Mouse (Mus musculus) forebrain, embryonic 12.5 days (tissue): ENCODE data around the gene Fam78a. TPM values are rescaled to one million over a fixed set of nuclear protein-coding genes. Genes with fewer than 3 reads are reported as not detected.
A peak's percentile ranks its signal among the peaks of the same experiment; 100 is the strongest.

Experiments used
- ATAC-seq: fragments of 200-750 bp; cut with Nextera tagmentation; 2 replicates; pipeline ENCODE4 v1.8.0; 2017; ENCODE audit warnings: moderate TSS enrichment; ENCODE audit not compliant: low FRiP score
- H3K27ac ChIP-seq: fragments of 300-500 bp; sonication (generic); 2 replicates; pipeline ENCODE4 v1.5.1; 2016; ENCODE audit warnings: mild to moderate bottlenecking
- H3K27me3 ChIP-seq: fragments of 300-500 bp; sonication (generic); 2 replicates; pipeline ENCODE4 v1.6.1; 2016; ENCODE audit warnings: mild to moderate bottlenecking
- H3K36me3 ChIP-seq: fragments of 300-500 bp; sonication (generic); replicated peaks from 2 replicates; pipeline ENCODE4 v1.6.1; 2016; ENCODE audit warnings: mild to moderate bottlenecking
- H3K4me1 ChIP-seq: fragments of 300-500 bp; sonication (generic); 2 replicates; pipeline ENCODE4 v1.6.1; 2016
- H3K4me2 ChIP-seq: fragments of 300-500 bp; sonication (generic); 2 replicates; pipeline ENCODE4 v1.6.1; 2016; ENCODE audit warnings: mild to moderate bottlenecking, moderate library complexity
- H3K4me3 ChIP-seq: fragments of 300-500 bp; sonication (generic); replicated peaks from 2 replicates; pipeline ENCODE4 v1.5.1; 2016; ENCODE audit warnings: mild to moderate bottlenecking
- H3K9ac ChIP-seq: fragments of 300-500 bp; sonication (generic); 2 replicates; pipeline ENCODE4 v1.6.1; 2016; ENCODE audit warnings: mild to moderate bottlenecking
- H3K9me3 ChIP-seq: fragments of 300-500 bp; sonication (generic); 2 replicates; pipeline ENCODE4 v1.6.1; 2016
- WGBS: fragments of 180-500 bp; shearing (Covaris S2); methylation state at CpG from one replicate; pipeline ENCODE4 v1.1.7; 2016; 5-methylcytosine and 5-hydroxymethylcytosine counted together
- polyA plus RNA-seq: library from polyadenylated mRNA; unstranded; fragments of >200 nt; fragmentation: Nextera tagmentation; extraction: Ambion mirVana; gene quantifications from 2 replicates; pipeline ENCODE4 v1.2.1, GENCODE M21; 2016

Gene Fam78a
- polyA plus RNA-seq, 1 experiment from 2014 or later = 0.88 TPM

GRCm38 (mm10) chr2:32119802-32120750, 35.4 kb upstream of the Fam78a start:
- ATAC-seq = no peak

GRCm38 (mm10) chr2:32115851-32116268, 31.2 kb upstream of the Fam78a start:
- no peaks in the 10 kb centered on the region for H3K9me3 ChIP-seq
- H3K4me1 ChIP-seq = no peaks in the 10 kb centered on the region
- no peaks in the 10 kb centered on the region for H3K36me3 ChIP-seq
- no peak overlapping the region for H3K27ac ChIP-seq
- H3K9ac ChIP-seq = no peak overlapping the region
- H3K27me3 ChIP-seq = no peaks in the 10 kb centered on the region
- WGBS = 86% methylated on average over 4 of the region's 4 CpGs
- H3K4me2 ChIP-seq = no peak overlapping the region
- no peak for ATAC-seq
- H3K4me3 ChIP-seq = no peak overlapping the region

More at GRCm38 (mm10) chr2:32119802-32120750, 35.4 kb upstream of the Fam78a start:
- H3K9me3 ChIP-seq = no peaks in the 10 kb centered on the region
- WGBS = 91% methylated on average over 20 of the region's 20 CpGs
- H3K36me3 ChIP-seq = no peaks in the 10 kb centered on the region
- no peak overlapping the region for H3K4me3 ChIP-seq
- H3K4me2 ChIP-seq = no peak overlapping the region
- no peak overlapping the region for H3K27ac ChIP-seq
- H3K27me3 ChIP-seq = no peaks in the 10 kb centered on the region
- no peak overlapping the region for H3K9ac ChIP-seq
- H3K4me1 ChIP-seq = no peaks in the 10 kb centered on the region

- Histone ChIP-seq H3K9ac (no peak overlapping the region), H3K4me2 (no peak overlapping the region), H3K4me1 (no peaks in the 10 kb centered on the region), H3K27me3 (no peaks in the 10 kb centered on the region), H3K27ac (no peak overlapping the region), H3K36me3 (no peaks in the 10 kb centered on the region), H3K4me3 (no peak overlapping the region), H3K9me3 (no peaks in the 10 kb centered on the region)
- no peak for ATAC-seq
- WGBS = 72% methylated on average over 2 of the region's 2 CpGs
These were observed 27.9 kb upstream of the Fam78a start for GRCm38 (mm10) chr2:32112548-32112947.

GRCm38 (mm10) chr2:32111268-32111667, 26.6 kb upstream of the Fam78a start:
- Histone ChIP-seq H3K4me2 (no peak overlapping the region), H3K9ac (no peak overlapping the region), H3K36me3 (no peaks in the 10 kb centered on the region), H3K4me1 (no peaks in the 10 kb centered on the region), H3K4me3 (no peak overlapping the region), H3K27me3 (no peaks in the 10 kb centered on the region), H3K9me3 (no peaks in the 10 kb centered on the region), H3K27ac (no peak overlapping the region)
- WGBS = 94% methylated on average over 1 of the region's 1 CpGs
- ATAC-seq = no peak

GRCm38 (mm10) chr2:32105930-32106329, 21.3 kb upstream of the Fam78a start:
- Histone ChIP-seq H3K4me1 (peaks cover 13% of the 10 kb centered on the region), H3K4me3 (no peak overlapping the region), H3K4me2 (no peak overlapping the region), H3K36me3 (no peaks in the 10 kb centered on the region), H3K9me3 (no peaks in the 10 kb centered on the region), H3K9ac (no peak overlapping the region), H3K27ac (no peak overlapping the region), H3K27me3 (no peaks in the 10 kb centered on the region)
- WGBS = 80% methylated on average over 7 of the region's 7 CpGs
- no peak for ATAC-seq

- Histone ChIP-seq H3K27ac (no peak overlapping the region), H3K9ac (0 out of 2 replicates have a peak overlapping the region, but pooled peaks have one; percentile 7), H3K27me3 (no peaks in the 10 kb centered on the region), H3K9me3 (0 out of 2 replicates have a peak, but pooled peaks cover 6% of the 10 kb centered on the region), H3K4me1 (peaks cover 13% of the 10 kb centered on the region), H3K4me2 (no peak overlapping the region), H3K36me3 (no peaks in the 10 kb centered on the region), H3K4me3 (no peak overlapping the region)
- ATAC-seq = no peak
- WGBS = 66% methylated on average over 16 of the region's 16 CpGs
These were observed 20.7 kb upstream of the Fam78a start for GRCm38 (mm10) chr2:32105117-32105913.

- Histone ChIP-seq H3K4me2 (no peak overlapping the region), H3K27ac (no peak overlapping the region), H3K9ac (no peak overlapping the region), H3K36me3 (no peaks in the 10 kb centered on the region), H3K27me3 (no peaks in the 10 kb centered on the region), H3K4me3 (no peak overlapping the region), H3K4me1 (peaks cover 13% of the 10 kb centered on the region), H3K9me3 (0 out of 2 replicates have a peak, but pooled peaks cover 7% of the 10 kb centered on the region)
- no peak for ATAC-seq
- WGBS = 86% methylated on average over 7 of the region's 7 CpGs
These were observed 19.5 kb upstream of the Fam78a start for GRCm38 (mm10) chr2:32104122-32104521.

GRCm38 (mm10) chr2:32103557-32103956, 18.9 kb upstream of the Fam78a start:
- no peak overlapping the region for H3K4me2 ChIP-seq
- 0 out of 2 replicates have a peak, but pooled peaks cover 7% of the 10 kb centered on the region for H3K9me3 ChIP-seq
- H3K27me3 ChIP-seq = no peaks in the 10 kb centered on the region
- H3K4me1 ChIP-seq = peaks cover 13% of the 10 kb centered on the region
- H3K4me3 ChIP-seq = no peak overlapping the region
- WGBS = 77% methylated on average over 7 of the region's 7 CpGs
- no peak for ATAC-seq
- H3K27ac ChIP-seq = no peak overlapping the region
- no peak overlapping the region for H3K9ac ChIP-seq
- H3K36me3 ChIP-seq = no peaks in the 10 kb centered on the region

GRCm38 (mm10) chr2:32102944-32103343, 18.3 kb upstream of the Fam78a start:
- WGBS = 57% methylated on average over 5 of the region's 5 CpGs
- 0 out of 2 replicates have a peak, but pooled peaks cover 7% of the 10 kb centered on the region for H3K9me3 ChIP-seq
- ATAC-seq = no peak
- H3K4me3 ChIP-seq = no peak overlapping the region
- no peak overlapping the region for H3K27ac ChIP-seq
- H3K36me3 ChIP-seq = no peaks in the 10 kb centered on the region
- no peak overlapping the region for H3K9ac ChIP-seq
- H3K4me2 ChIP-seq = no peak overlapping the region
- no peaks in the 10 kb centered on the region for H3K27me3 ChIP-seq
- peaks cover 13% of the 10 kb centered on the region for H3K4me1 ChIP-seq

GRCm38 (mm10) chr2:32096122-32096420, 11.4 kb upstream of the Fam78a start:
- Histone ChIP-seq H3K27me3 (peaks cover 10% of the 10 kb centered on the region; the same call in 1 of the 2 replicates), H3K4me3 (peak overlapping the region; percentile 34), H3K36me3 (no peaks in the 10 kb centered on the region), H3K9me3 (0 out of 2 replicates have a peak, but pooled peaks cover 7% of the 10 kb centered on the region), H3K9ac (peak overlapping the region; percentile 39), H3K4me2 (peak overlapping the region; percentile 56), H3K27ac (peak overlapping the region; percentile 75; the same call in 1 of the 2 replicates), H3K4me1 (peaks cover 13% of the 10 kb centered on the region)
- ATAC-seq = no peak
- 86% methylated on average over 10 of the region's 10 CpGs for WGBS

- peak within 1 kb of the TSS; percentile 34 for H3K4me3 ChIP-seq
- peaks cover 13% of the 10 kb centered on the region for H3K4me1 ChIP-seq
- peak within 1 kb of the TSS; percentile 75 for H3K27ac ChIP-seq
- peaks cover 14% of the 10 kb centered on the region for H3K27me3 ChIP-seq
- peak within 1 kb of the TSS; percentile 56 for H3K4me2 ChIP-seq
- peak; percentile 96 for ATAC-seq
- peak within 1 kb of the TSS; percentile 39 for H3K9ac ChIP-seq
- no peaks in the 10 kb centered on the region for H3K36me3 ChIP-seq
- H3K9me3 ChIP-seq = 0 out of 2 replicates have a peak, but pooled peaks cover 3% of the 10 kb centered on the region
- WGBS = 57% methylated on average over 22 of the region's 22 CpGs
These were observed 10.9 kb upstream of the Fam78a start, which contains the start of gene Plpp7 for GRCm38 (mm10) chr2:32095351-32096121. TSS of gene Plpp7 (plus strand) at chr2:32095528.
